Mouse (Mus musculus): ENCODE measurements around the gene Gm5039. TPM values are rescaled to one million over a fixed set of nuclear protein-coding genes. Genes with fewer than 3 reads are reported as not detected.
A peak's percentile ranks its signal among the peaks of the same experiment; 100 is the strongest.
"Not testable (repeated sequence)": the region's sequence is repeated elsewhere in the genome, so short reads cannot be mapped to it uniquely, and the experiment has no call there.

Gene Gm5039
- total and polyA plus RNA-seq, 2 experiments from 2014 or later, result not detected

DNA sequence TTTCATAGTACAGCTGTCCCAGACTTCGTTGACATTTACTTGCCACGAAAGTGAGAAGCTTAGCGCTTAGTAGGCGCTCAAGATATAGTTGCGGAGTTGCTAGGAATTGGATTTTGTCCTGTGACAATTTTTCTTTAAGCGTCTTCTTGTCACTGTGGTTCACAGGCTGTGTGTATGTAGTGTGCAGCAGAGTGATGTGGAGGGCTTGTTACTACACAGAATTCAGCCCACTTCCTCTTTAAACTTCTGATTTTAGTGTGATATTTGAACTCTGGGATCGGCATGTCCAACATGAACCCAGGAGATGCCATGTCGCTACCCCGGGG, 37.3 kb upstream of the Gm5039 start:
- ATAC-seq (ENCODE audit: insufficient read depth, low read depth) (no peak), DNase-seq (ENCODE audit: low spot score) (no peak)
- Histone ChIP-seq H3K27me3 (ENCODE audit: control insufficient read depth, insufficient read depth, low read length) (no peaks in the 10 kb centered on the region), H3K4me1 (ENCODE audit: control insufficient read depth, insufficient read depth) (no peaks in the 10 kb centered on the region), H3K9me3 (replicated peaks; ENCODE audit: control insufficient read depth, low read length) (no peaks in the 10 kb centered on the region), H3K9ac (replicated peaks; ENCODE audit: low read depth, low read length) (peak overlapping the region; percentile 80), H3K36me3 (replicated peaks; ENCODE audit: control insufficient read depth, insufficient read depth, low read length) (no peaks in the 10 kb centered on the region), H3K27ac (ENCODE audit: low read depth) (peak overlapping the region; percentile 87), H3K4me3 (ENCODE audit: low read depth, low read length) (peak overlapping the region; percentile 95), H3K4me2 (ENCODE audit: low read depth, low read length) (peak overlapping the region; percentile 98)
- WGBS, result 38% methylated on average over 9 of the region's 9 CpGs
- TF ChIP-seq EP300 (IDR thresholded peaks at IDR 0.05; ENCODE audit: low read depth) (no peak), CTCF (IDR thresholded peaks at IDR 0.05; ENCODE audit: low read depth) (no peak)

DNA sequence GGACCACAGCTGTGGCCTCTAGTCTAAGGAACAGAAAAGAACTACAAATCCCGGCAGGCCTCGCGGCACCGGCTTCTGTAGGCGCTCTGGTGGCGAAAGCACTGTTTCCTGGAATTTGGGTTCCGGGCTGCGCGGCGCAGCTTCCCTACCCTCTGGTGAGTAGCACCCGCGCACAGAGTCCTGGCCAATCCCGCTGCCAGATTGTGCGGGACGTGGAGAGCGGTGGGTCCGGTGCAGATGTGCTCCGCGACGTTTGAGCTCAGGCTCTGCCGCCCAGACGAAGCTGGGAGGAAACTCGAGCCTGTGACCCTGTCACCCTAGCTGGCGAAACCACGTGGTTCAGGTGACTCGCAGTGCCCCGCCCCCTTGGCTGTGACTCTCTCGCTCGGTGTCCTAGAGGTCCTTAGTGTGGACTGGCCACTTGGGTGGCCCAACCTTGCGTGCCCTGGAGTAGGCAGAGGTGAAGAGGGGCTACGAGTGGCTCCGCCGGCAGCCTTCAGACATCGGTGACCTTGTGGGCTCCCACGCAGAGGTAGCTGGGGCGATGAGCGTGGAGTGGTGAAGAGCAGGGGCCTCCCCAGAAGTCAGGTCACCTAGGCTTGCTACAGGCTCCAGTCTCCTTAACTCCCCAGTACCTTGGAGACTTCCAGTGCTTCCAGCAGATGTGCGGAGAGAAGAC, 36.8 kb upstream of the Gm5039 start, which contains the start of gene Adck1:
Gene Adck1, plus strand, starts transcription at position 114 of the 679 bp plus-strand sequence.
- no peaks in the 10 kb centered on the region for H3K36me3 ChIP-seq (replicated peaks; ENCODE audit: control insufficient read depth, insufficient read depth, low read length)
- no peaks in the 10 kb centered on the region for H3K27me3 ChIP-seq (ENCODE audit: control insufficient read depth, insufficient read depth, low read length)
- TF ChIP-seq CTCF (IDR thresholded peaks at IDR 0.05; ENCODE audit: low read depth) (no peak), EP300 (IDR thresholded peaks at IDR 0.05; ENCODE audit: low read depth) (no peak)
- DNase-seq (ENCODE audit: low spot score) (peak; percentile 84), ATAC-seq (ENCODE audit: insufficient read depth, low read depth) (peak; percentile 97)
- no peaks in the 10 kb centered on the region for H3K4me1 ChIP-seq (ENCODE audit: control insufficient read depth, insufficient read depth)
- H3K27ac ChIP-seq (ENCODE audit: low read depth), result peak within 1 kb of the TSS; percentile 87
- H3K9me3 ChIP-seq (replicated peaks; ENCODE audit: control insufficient read depth, low read length), result no peaks in the 10 kb centered on the region
- WGBS, result under 1% methylated on average over 38 of the region's 38 CpGs
- peak within 1 kb of the TSS; percentile 95 for H3K4me3 ChIP-seq (ENCODE audit: low read depth, low read length)
- H3K9ac ChIP-seq (replicated peaks; ENCODE audit: low read depth, low read length), result peak within 1 kb of the TSS; percentile 80
- H3K4me2 ChIP-seq (ENCODE audit: low read depth, low read length), result peak within 1 kb of the TSS; percentile 98

DNA sequence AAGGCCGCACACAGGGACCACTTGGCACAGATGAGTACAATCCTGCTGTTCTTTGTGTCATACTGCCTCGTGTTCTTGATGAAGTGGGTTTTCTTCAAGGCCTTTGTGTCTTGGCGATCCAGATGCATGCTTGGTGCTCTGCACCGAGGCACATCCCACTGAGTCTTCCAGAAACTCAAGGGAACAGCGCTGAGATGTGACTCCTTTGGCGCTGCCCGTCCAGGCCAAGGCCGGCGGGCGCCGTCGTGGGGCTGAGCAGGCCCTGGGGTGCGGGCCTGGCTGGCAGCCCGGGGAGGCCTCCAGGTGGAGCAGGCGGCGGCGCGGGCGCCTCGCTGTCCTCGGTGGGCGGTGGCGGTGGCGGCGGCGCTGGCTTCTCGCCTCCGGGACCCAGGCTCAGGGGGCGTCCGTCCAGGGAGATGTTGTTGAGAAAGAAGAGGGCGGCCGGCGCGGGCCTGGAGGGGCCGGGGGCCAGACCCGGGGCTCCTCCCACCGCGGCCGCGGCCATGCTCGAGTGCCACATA, 30.4 kb upstream of the Gm5039 start:
- no peak for TF ChIP-seq CTCF (IDR thresholded peaks at IDR 0.05; ENCODE audit: low read depth)
- TF ChIP-seq EP300 (IDR thresholded peaks at IDR 0.05; ENCODE audit: low read depth), result no peak
- 0 out of 2 replicates have a peak, but pooled peaks have one; percentile 30 for ATAC-seq (ENCODE audit: insufficient read depth, low read depth)

DNA sequence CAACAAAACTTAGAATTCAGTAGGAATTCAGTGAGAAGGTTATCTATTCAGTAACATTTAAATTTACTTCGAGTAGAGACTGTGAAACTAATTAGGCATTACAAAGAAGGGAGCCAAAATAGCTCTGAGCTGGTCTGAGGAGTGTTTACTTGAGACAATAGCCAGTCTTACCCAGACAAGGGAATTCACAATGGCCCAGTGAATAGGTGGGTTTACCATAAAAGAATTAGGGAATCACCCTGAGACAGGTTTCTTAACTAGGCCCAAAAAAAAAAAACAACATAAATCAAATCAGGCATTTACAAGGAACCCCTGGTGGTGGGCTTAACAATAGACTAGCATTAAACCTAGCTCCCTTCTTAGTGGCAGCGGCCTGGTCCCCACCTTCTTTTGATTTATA, 17.5 kb upstream of the Gm5039 start:
- 45% methylated on average over 2 of the region's 2 CpGs for WGBS
- not testable (repeated sequence) for H3K9ac ChIP-seq (replicated peaks; ENCODE audit: low read depth, low read length); H3K27ac ChIP-seq (ENCODE audit: low read depth); H3K4me1 ChIP-seq (ENCODE audit: control insufficient read depth, insufficient read depth); H3K4me3 ChIP-seq (ENCODE audit: low read depth, low read length); H3K27me3 ChIP-seq (ENCODE audit: control insufficient read depth, insufficient read depth, low read length); H3K36me3 ChIP-seq (replicated peaks; ENCODE audit: control insufficient read depth, insufficient read depth, low read length); H3K9me3 ChIP-seq (replicated peaks; ENCODE audit: control insufficient read depth, low read length); DNase-seq (ENCODE audit: low spot score); ATAC-seq (ENCODE audit: insufficient read depth, low read depth); H3K4me2 ChIP-seq (ENCODE audit: low read depth, low read length)

More for the DNA sequence above, 30.4 kb upstream of the Gm5039 start:
- Histone ChIP-seq H3K36me3 (replicated peaks; ENCODE audit: control insufficient read depth, insufficient read depth, low read length) (no peaks in the 10 kb centered on the region), H3K4me2 (ENCODE audit: low read depth, low read length) (peak overlapping the region; percentile 54), H3K9ac (replicated peaks; ENCODE audit: low read depth, low read length) (0 out of 2 replicates have a peak overlapping the region, but pooled peaks have one; percentile 8), H3K9me3 (replicated peaks; ENCODE audit: control insufficient read depth, low read length) (no peaks in the 10 kb centered on the region), H3K4me3 (ENCODE audit: low read depth, low read length) (peak overlapping the region; percentile 32), H3K27ac (ENCODE audit: low read depth) (no peak overlapping the region), H3K27me3 (ENCODE audit: control insufficient read depth, insufficient read depth, low read length) (no peaks in the 10 kb centered on the region), H3K4me1 (ENCODE audit: control insufficient read depth, insufficient read depth) (no peaks in the 10 kb centered on the region)
- DNase-seq (ENCODE audit: low spot score), result no peak
- WGBS, result 13% methylated on average over 41 of the region's 41 CpGs

DNA sequence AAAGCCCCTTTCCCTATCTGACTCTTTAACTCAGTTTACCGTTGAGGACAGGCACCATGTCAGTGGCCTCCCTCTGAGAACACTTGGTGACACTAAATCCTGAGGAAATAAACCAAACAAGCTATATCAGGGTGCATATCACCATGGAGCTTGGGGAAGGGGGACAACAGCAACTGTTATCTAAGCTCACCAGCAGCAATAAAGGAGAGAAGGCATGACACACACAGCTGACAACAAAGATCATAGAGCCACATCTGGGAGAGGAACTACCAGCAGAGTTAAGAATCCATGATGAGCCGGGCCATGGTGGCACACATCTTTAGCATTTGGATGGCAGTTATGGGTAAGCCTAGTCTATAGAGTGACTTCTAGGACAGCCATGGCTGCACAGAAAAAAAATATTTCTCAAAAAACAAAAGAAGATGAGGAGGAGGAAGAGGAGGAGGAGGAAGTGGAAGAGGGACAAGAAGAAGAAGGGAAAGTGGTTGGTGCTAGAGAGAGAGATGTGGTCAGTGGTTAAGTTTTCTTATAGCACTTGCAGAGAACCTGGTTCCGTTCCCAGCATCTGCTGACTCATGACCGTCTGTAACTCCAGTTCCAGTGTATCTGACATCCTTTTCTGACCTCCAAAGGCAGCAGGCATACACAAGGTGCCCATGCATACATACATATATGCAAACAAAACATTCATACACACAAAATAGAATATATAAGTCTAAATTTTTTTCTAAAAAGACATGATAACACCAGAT, 13.0 kb upstream of the Gm5039 start:
- H3K36me3 ChIP-seq (replicated peaks; ENCODE audit: control insufficient read depth, insufficient read depth, low read length); H3K27me3 ChIP-seq (ENCODE audit: control insufficient read depth, insufficient read depth, low read length); H3K4me2 ChIP-seq (ENCODE audit: low read depth, low read length); H3K4me3 ChIP-seq (ENCODE audit: low read depth, low read length); H3K27ac ChIP-seq (ENCODE audit: low read depth); H3K4me1 ChIP-seq (ENCODE audit: control insufficient read depth, insufficient read depth); H3K9ac ChIP-seq (replicated peaks; ENCODE audit: low read depth, low read length); DNase-seq (ENCODE audit: low spot score); ATAC-seq (ENCODE audit: insufficient read depth, low read depth); H3K9me3 ChIP-seq (replicated peaks; ENCODE audit: control insufficient read depth, low read length): not testable (repeated sequence)
- WGBS, result 49% methylated on average over 4 of the region's 4 CpGs
